Mouse (Mus musculus) embryonic fibroblast, embryonic 13.5 days (primary cell): ENCODE measurements around the gene Rarres2.

ENCODE experiments used
- CTCF ChIP-seq: IDR thresholded peaks from 2 replicates; pipeline ENCODE4 v1.5.1; 2011; ENCODE audit warnings: mild to moderate bottlenecking, control low read depth, low read length, moderate library complexity, borderline replicate concordance; ENCODE audit not compliant: insufficient read depth
- POLR2A ChIP-seq: IDR thresholded peaks from 2 replicates; pipeline ENCODE4 v1.6.1; 2011; ENCODE audit warnings: low read depth, mild to moderate bottlenecking, control low read depth, low read length, moderate library complexity

GRCm38 (mm10) chr6:48529871-48530440 is 42.6 kb downstream of the Rarres2 start:
- TF ChIP-seq POLR2A = no peak
- no peak for TF ChIP-seq CTCF
